Mouse (Mus musculus): ENCODE data around the gene Mast1. TPM values are rescaled to one million over a fixed set of nuclear protein-coding genes. Genes with fewer than 3 reads are reported as not detected.

The Mast1 gene
- total and polyA plus RNA-seq, 2 experiments from 2014 or later = not detected

GRCm38 (mm10) chr8:84907493-84907892 is 29.7 kb downstream of the Mast1 start:
- Histone ChIP-seq H3K36me3 (replicated peaks; ENCODE audit: control insufficient read depth, insufficient read depth, low read length) (no peaks in the 10 kb centered on the region), H3K27me3 (ENCODE audit: control insufficient read depth, insufficient read depth, low read length) (peaks cover 43% of the 10 kb centered on the region), H3K4me1 (ENCODE audit: control insufficient read depth, insufficient read depth) (no peaks in the 10 kb centered on the region), H3K27ac (ENCODE audit: low read depth) (no peak overlapping the region), H3K9me3 (replicated peaks; ENCODE audit: control insufficient read depth, low read length) (no peaks in the 10 kb centered on the region), H3K4me2 (ENCODE audit: low read depth, low read length) (no peak overlapping the region), H3K9ac (replicated peaks; ENCODE audit: low read depth, low read length) (no peak overlapping the region), H3K4me3 (ENCODE audit: low read depth, low read length) (no peak overlapping the region)
- ATAC-seq (ENCODE audit: insufficient read depth, low read depth) (no peak), DNase-seq (ENCODE audit: low spot score) (no peak)
- TF ChIP-seq EP300 (IDR thresholded peaks at IDR 0.05; ENCODE audit: low read depth) (no peak), CTCF (IDR thresholded peaks at IDR 0.05; ENCODE audit: low read depth) (no peak)
- WGBS = 73% methylated on average over 8 of the region's 8 CpGs

GRCm38 (mm10) chr8:84907037-84907436 is 30.1 kb downstream of the Mast1 start:
- DNase-seq (ENCODE audit: low spot score) (no peak), ATAC-seq (ENCODE audit: insufficient read depth, low read depth) (no peak)
- H3K4me2 ChIP-seq (ENCODE audit: low read depth, low read length) = no peak overlapping the region
- H3K9ac ChIP-seq (replicated peaks; ENCODE audit: low read depth, low read length) = no peak overlapping the region
- H3K36me3 ChIP-seq (replicated peaks; ENCODE audit: control insufficient read depth, insufficient read depth, low read length) = no peaks in the 10 kb centered on the region
- 93% methylated on average over 9 of the region's 9 CpGs for WGBS
- H3K4me3 ChIP-seq (ENCODE audit: low read depth, low read length) = no peak overlapping the region
- no peaks in the 10 kb centered on the region for H3K4me1 ChIP-seq (ENCODE audit: control insufficient read depth, insufficient read depth)
- no peak overlapping the region for H3K27ac ChIP-seq (ENCODE audit: low read depth)
- H3K27me3 ChIP-seq (ENCODE audit: control insufficient read depth, insufficient read depth, low read length) = peaks cover 41% of the 10 kb centered on the region
- no peak for TF ChIP-seq CTCF (IDR thresholded peaks at IDR 0.05; ENCODE audit: low read depth)
- no peak for TF ChIP-seq EP300 (IDR thresholded peaks at IDR 0.05; ENCODE audit: low read depth)
- H3K9me3 ChIP-seq (replicated peaks; ENCODE audit: control insufficient read depth, low read length) = no peaks in the 10 kb centered on the region

- ATAC-seq (ENCODE audit: insufficient read depth, low read depth) = no peak
- WGBS = 88% methylated on average over 7 of the region's 7 CpGs
- peaks cover 18% of the 10 kb centered on the region for H3K27me3 ChIP-seq (ENCODE audit: control insufficient read depth, insufficient read depth, low read length)
Measured at GRCm38 (mm10) chr8:84904351-84904750, 32.8 kb downstream of the Mast1 start.

GRCm38 (mm10) chr8:84902920-84903661 is 34.1 kb downstream of the Mast1 start:
- peak; percentile 70 for TF ChIP-seq CTCF (IDR thresholded peaks at IDR 0.05; ENCODE audit: low read depth)
- TF ChIP-seq EP300 (IDR thresholded peaks at IDR 0.05; ENCODE audit: low read depth) = no peak
- under 1% methylated on average over 68 of the region's 68 CpGs for WGBS
- H3K4me1 ChIP-seq (ENCODE audit: control insufficient read depth, insufficient read depth) = no peaks in the 10 kb centered on the region
- no peaks in the 10 kb centered on the region for H3K9me3 ChIP-seq (replicated peaks; ENCODE audit: control insufficient read depth, low read length)
- H3K4me2 ChIP-seq (ENCODE audit: low read depth, low read length) = peak overlapping the region; percentile 91
- no peaks in the 10 kb centered on the region for H3K36me3 ChIP-seq (replicated peaks; ENCODE audit: control insufficient read depth, insufficient read depth, low read length)
- H3K9ac ChIP-seq (replicated peaks; ENCODE audit: low read depth, low read length) = peak overlapping the region; percentile 57
- no peak overlapping the region for H3K27ac ChIP-seq (ENCODE audit: low read depth)
- peaks cover 13% of the 10 kb centered on the region; the same call in 1 of the 2 replicates for H3K27me3 ChIP-seq (ENCODE audit: control insufficient read depth, insufficient read depth, low read length)
- ATAC-seq (ENCODE audit: insufficient read depth, low read depth) (peak; percentile 91), DNase-seq (ENCODE audit: low spot score) (peak; percentile 80)
- H3K4me3 ChIP-seq (ENCODE audit: low read depth, low read length) = peak overlapping the region; percentile 58

More at GRCm38 (mm10) chr8:84904351-84904750, 32.8 kb downstream of the Mast1 start:
- no peak overlapping the region for H3K4me3 ChIP-seq (ENCODE audit: low read depth, low read length)
- H3K9me3 ChIP-seq (replicated peaks; ENCODE audit: control insufficient read depth, low read length) = no peaks in the 10 kb centered on the region
- no peak overlapping the region for H3K4me2 ChIP-seq (ENCODE audit: low read depth, low read length)
- no peaks in the 10 kb centered on the region for H3K36me3 ChIP-seq (replicated peaks; ENCODE audit: control insufficient read depth, insufficient read depth, low read length)
- no peak overlapping the region for H3K27ac ChIP-seq (ENCODE audit: low read depth)
- DNase-seq (ENCODE audit: low spot score) = no peak
- TF ChIP-seq CTCF (IDR thresholded peaks at IDR 0.05; ENCODE audit: low read depth) = no peak
- no peak for TF ChIP-seq EP300 (IDR thresholded peaks at IDR 0.05; ENCODE audit: low read depth)
- H3K9ac ChIP-seq (replicated peaks; ENCODE audit: low read depth, low read length) = no peak overlapping the region
- H3K4me1 ChIP-seq (ENCODE audit: control insufficient read depth, insufficient read depth) = no peaks in the 10 kb centered on the region

- H3K27ac ChIP-seq (ENCODE audit: low read depth) = no peak overlapping the region
- peak overlapping the region; percentile 58 for H3K4me3 ChIP-seq (ENCODE audit: low read depth, low read length)
- peak overlapping the region; percentile 57 for H3K9ac ChIP-seq (replicated peaks; ENCODE audit: low read depth, low read length)
- no peaks in the 10 kb centered on the region for H3K4me1 ChIP-seq (ENCODE audit: control insufficient read depth, insufficient read depth)
- DNase-seq (ENCODE audit: low spot score) (no peak), ATAC-seq (ENCODE audit: insufficient read depth, low read depth) (no peak)
- peak overlapping the region; percentile 91 for H3K4me2 ChIP-seq (ENCODE audit: low read depth, low read length)
- 7% methylated on average over 24 of the region's 24 CpGs for WGBS
- TF ChIP-seq EP300 (IDR thresholded peaks at IDR 0.05; ENCODE audit: low read depth) (no peak), CTCF (IDR thresholded peaks at IDR 0.05; ENCODE audit: low read depth) (no peak)
- no peaks in the 10 kb centered on the region for H3K36me3 ChIP-seq (replicated peaks; ENCODE audit: control insufficient read depth, insufficient read depth, low read length)
- peaks cover 13% of the 10 kb centered on the region; the same call in 1 of the 2 replicates for H3K27me3 ChIP-seq (ENCODE audit: control insufficient read depth, insufficient read depth, low read length)
- H3K9me3 ChIP-seq (replicated peaks; ENCODE audit: control insufficient read depth, low read length) = no peaks in the 10 kb centered on the region
Measured at GRCm38 (mm10) chr8:84902367-84902919, 34.7 kb downstream of the Mast1 start.
